Mouse (Mus musculus) limb, embryonic 10.5 days (tissue): Measurements from ENCODE around the gene Psmg3. TPM values are rescaled to one million over a fixed set of nuclear protein-coding genes. Genes with fewer than 3 reads are reported as not detected.
A peak's percentile ranks its signal among the peaks of the same experiment; 100 is the strongest.

Experiments
- DNase-seq: peaks from one replicate; pipeline ENCODE4 v3.0.0-alpha.2; 2017; ENCODE audit warnings: low spot score
- H3K27ac ChIP-seq: fragments of 300-500 bp; sonication (generic); 2 replicates; pipeline ENCODE4 v1.5.1; 2016; ENCODE audit warnings: mild to moderate bottlenecking
- H3K27me3 ChIP-seq: fragments of 300-500 bp; sonication (generic); 2 replicates; pipeline ENCODE4 v1.6.1; 2016; ENCODE audit warnings: low read depth, mild to moderate bottlenecking; ENCODE audit not compliant: poor library complexity, severe bottlenecking
- H3K36me3 ChIP-seq: fragments of 300-500 bp; sonication (generic); 2 replicates; pipeline ENCODE4 v1.6.1; 2016; ENCODE audit warnings: mild to moderate bottlenecking, moderate library complexity
- H3K4me1 ChIP-seq: fragments of 300-500 bp; sonication (generic); 2 replicates; pipeline ENCODE4 v1.6.1; 2016
- H3K4me3 ChIP-seq: fragments of 300-500 bp; sonication (generic); 2 replicates; pipeline ENCODE4 v1.5.1; 2016; ENCODE audit warnings: mild to moderate bottlenecking, moderate library complexity
- H3K9me3 ChIP-seq: fragments of 300-500 bp; sonication (generic); replicated peaks from 2 replicates; pipeline ENCODE4 v1.6.1; 2016; ENCODE audit warnings: mild to moderate bottlenecking
- WGBS: fragments of 180-500 bp; shearing (Covaris S2); methylation state at CpG from one replicate; pipeline ENCODE4 v1.1.7; 2016; 5-methylcytosine and 5-hydroxymethylcytosine counted together
- polyA plus RNA-seq: library from polyadenylated mRNA; unstranded; fragments of >200 nt; fragmentation: Nextera tagmentation; extraction: Ambion mirVana; gene quantifications from 2 replicates; pipeline ENCODE4 v1.2.1, GENCODE M21; 2016

The Psmg3 gene
- polyA plus RNA-seq, 1 experiment from 2014 or later, result 89.9 TPM

- peaks cover 52% of the 10 kb centered on the region for H3K4me1 ChIP-seq
- 0 out of 2 replicates have a peak overlapping the region, but pooled peaks have one; percentile 11 for H3K4me3 ChIP-seq
- peaks cover 24% of the 10 kb centered on the region for H3K36me3 ChIP-seq
- H3K9me3 ChIP-seq, result no peaks in the 10 kb centered on the region
- H3K27me3 ChIP-seq, result no peaks in the 10 kb centered on the region
- DNase-seq, result no peak
- 45% methylated on average over 12 of the region's 12 CpGs for WGBS
- peak overlapping the region; percentile 12; the same call in 1 of the 2 replicates for H3K27ac ChIP-seq
Observed at GRCm38 (mm10) chr5:139798168-139798900, 28.4 kb downstream of the Psmg3 start.

GRCm38 (mm10) chr5:139797473-139798167, 29.1 kb downstream of the Psmg3 start:
- Histone ChIP-seq H3K27me3 (peaks cover 6% of the 10 kb centered on the region; the same call in 1 of the 2 replicates), H3K4me1 (peaks cover 48% of the 10 kb centered on the region), H3K27ac (peak overlapping the region; percentile 12; the same call in 1 of the 2 replicates), H3K4me3 (0 out of 2 replicates have a peak overlapping the region, but pooled peaks have one; percentile 11), H3K36me3 (peaks cover 24% of the 10 kb centered on the region), H3K9me3 (no peaks in the 10 kb centered on the region)
- DNase-seq, result no peak
- WGBS, result 41% methylated on average over 11 of the region's 11 CpGs

GRCm38 (mm10) chr5:139796900-139797299, 29.8 kb downstream of the Psmg3 start:
- no peak overlapping the region for H3K4me3 ChIP-seq
- no peaks in the 10 kb centered on the region for H3K9me3 ChIP-seq
- H3K36me3 ChIP-seq, result peaks cover 24% of the 10 kb centered on the region
- DNase-seq, result no peak
- peak overlapping the region; percentile 12; the same call in 1 of the 2 replicates for H3K27ac ChIP-seq
- peaks cover 8% of the 10 kb centered on the region; the same call in 1 of the 2 replicates for H3K27me3 ChIP-seq
- 25% methylated on average over 13 of the region's 13 CpGs for WGBS
- H3K4me1 ChIP-seq, result peaks cover 51% of the 10 kb centered on the region

GRCm38 (mm10) chr5:139796001-139796620, 30.6 kb downstream of the Psmg3 start:
- H3K4me1 ChIP-seq, result peaks cover 56% of the 10 kb centered on the region
- WGBS, result 88% methylated on average over 9 of the region's 9 CpGs
- no peak for DNase-seq

GRCm38 (mm10) chr5:139794938-139795337, 31.7 kb downstream of the Psmg3 start:
- H3K9me3 ChIP-seq, result no peaks in the 10 kb centered on the region
- DNase-seq, result no peak
- no peak overlapping the region for H3K4me3 ChIP-seq
- peaks cover 8% of the 10 kb centered on the region; the same call in 1 of the 2 replicates for H3K27me3 ChIP-seq
- peaks cover 60% of the 10 kb centered on the region for H3K4me1 ChIP-seq
- no peak overlapping the region for H3K27ac ChIP-seq
- WGBS, result 70% methylated on average over 10 of the region's 10 CpGs
- peaks cover 9% of the 10 kb centered on the region for H3K36me3 ChIP-seq

More at GRCm38 (mm10) chr5:139796001-139796620, 30.6 kb downstream of the Psmg3 start:
- Histone ChIP-seq H3K27me3 (peaks cover 8% of the 10 kb centered on the region; the same call in 1 of the 2 replicates), H3K9me3 (no peaks in the 10 kb centered on the region), H3K36me3 (peaks cover 21% of the 10 kb centered on the region), H3K27ac (0 out of 2 replicates have a peak overlapping the region, but pooled peaks have one; percentile 12), H3K4me3 (no peak overlapping the region)

- 89% methylated on average over 5 of the region's 5 CpGs for WGBS
- Histone ChIP-seq H3K9me3 (no peaks in the 10 kb centered on the region), H3K27ac (no peak overlapping the region), H3K4me1 (peaks cover 60% of the 10 kb centered on the region), H3K36me3 (0 out of 2 replicates have a peak, but pooled peaks cover under 1% of the 10 kb centered on the region), H3K27me3 (peaks cover 8% of the 10 kb centered on the region; the same call in 1 of the 2 replicates), H3K4me3 (no peak overlapping the region)
- DNase-seq, result no peak
Observed at GRCm38 (mm10) chr5:139794137-139794536, 32.5 kb downstream of the Psmg3 start.

GRCm38 (mm10) chr5:139793338-139794089, 33.2 kb downstream of the Psmg3 start:
- WGBS, result 73% methylated on average over 11 of the region's 11 CpGs
- no peak for DNase-seq

GRCm38 (mm10) chr5:139792966-139793337, 33.7 kb downstream of the Psmg3 start:
- Histone ChIP-seq H3K4me3 (no peak overlapping the region), H3K4me1 (peaks cover 53% of the 10 kb centered on the region)
- 52% methylated on average over 3 of the region's 3 CpGs for WGBS

More at GRCm38 (mm10) chr5:139793338-139794089, 33.2 kb downstream of the Psmg3 start:
- Histone ChIP-seq H3K27ac (no peak overlapping the region), H3K9me3 (no peaks in the 10 kb centered on the region), H3K4me1 (peaks cover 59% of the 10 kb centered on the region), H3K27me3 (peaks cover 8% of the 10 kb centered on the region; the same call in 1 of the 2 replicates), H3K4me3 (no peak overlapping the region), H3K36me3 (no peaks in the 10 kb centered on the region)

GRCm38 (mm10) chr5:139792159-139792775, 34.4 kb downstream of the Psmg3 start:
- no peak for DNase-seq
- Histone ChIP-seq H3K4me3 (peak overlapping the region; percentile 86), H3K4me1 (peaks cover 46% of the 10 kb centered on the region), H3K27me3 (peaks cover 8% of the 10 kb centered on the region; the same call in 1 of the 2 replicates), H3K9me3 (no peaks in the 10 kb centered on the region), H3K27ac (peak overlapping the region; percentile 79; the same call in 1 of the 2 replicates), H3K36me3 (no peaks in the 10 kb centered on the region)
- 24% methylated on average over 11 of the region's 11 CpGs for WGBS

More at GRCm38 (mm10) chr5:139792966-139793337, 33.7 kb downstream of the Psmg3 start:
- Histone ChIP-seq H3K36me3 (no peaks in the 10 kb centered on the region), H3K27me3 (peaks cover 8% of the 10 kb centered on the region; the same call in 1 of the 2 replicates), H3K27ac (no peak overlapping the region), H3K9me3 (no peaks in the 10 kb centered on the region)
- DNase-seq, result no peak

GRCm38 (mm10) chr5:139791227-139792158, 35.2 kb downstream of the Psmg3 start, which contains the start of gene Mafk:
Gene Mafk (plus strand): TSS chr5:139791513.
- peak; percentile 98 for DNase-seq
- H3K9me3 ChIP-seq, result no peaks in the 10 kb centered on the region
- under 1% methylated on average over 92 of the region's 92 CpGs for WGBS
- no peaks in the 10 kb centered on the region for H3K36me3 ChIP-seq
- H3K27ac ChIP-seq, result peak within 1 kb of the TSS; percentile 79
- H3K4me3 ChIP-seq, result peak within 1 kb of the TSS; percentile 86
- H3K27me3 ChIP-seq, result peaks cover 8% of the 10 kb centered on the region; the same call in 1 of the 2 replicates
- peaks cover 38% of the 10 kb centered on the region for H3K4me1 ChIP-seq

- Histone ChIP-seq H3K36me3 (no peaks in the 10 kb centered on the region), H3K4me1 (peaks cover 22% of the 10 kb centered on the region), H3K27ac (no peak overlapping the region), H3K9me3 (no peaks in the 10 kb centered on the region), H3K4me3 (no peak overlapping the region), H3K27me3 (peaks cover 8% of the 10 kb centered on the region; the same call in 1 of the 2 replicates)
- no peak for DNase-seq
- 61% methylated on average over 4 of the region's 4 CpGs for whole genome bisulfite sequencing
Observed at GRCm38 (mm10) chr5:139789466-139789865, 37.2 kb downstream of the Psmg3 start.
